Mouse (Mus musculus): ENCODE measurements around the gene Colca2. TPM values are rescaled to one million over a fixed set of nuclear protein-coding genes. Genes with fewer than 3 reads are reported as not detected.

The Colca2 gene
- polyA plus RNA-seq (2016; fragmentation: Nextera tagmentation; extraction: Ambion mirVana): 1.9 and 2.1 TPM in 2 replicates

GRCm38 (mm10) chr9:51278500-51279381 is at the start of gene Colca2:
TSS of gene Colca2 (minus strand) at chr9:51278569.
- peaks cover 24% of the 10 kb centered on the region for H3K4me1 ChIP-seq
- peak; percentile 90 for DNase-seq (ENCODE audit: low spot score)
- WGBS: under 1% methylated on average over 53 of the region's 53 CpGs

GRCm38 (mm10) chr9:51327555-51327903 is 49.2 kb upstream of the Colca2 start:
- no peak overlapping the region for H3K4me3 ChIP-seq
- no peaks in the 10 kb centered on the region for H3K4me1 ChIP-seq
- WGBS: 85% methylated on average over 5 of the region's 5 CpGs

More at GRCm38 (mm10) chr9:51278500-51279381, at the start of gene Colca2:
- Histone ChIP-seq H3K36me3 (replicated peaks) (no peaks in the 10 kb centered on the region), H3K4me3 (peak within 1 kb of the TSS; percentile 72), H3K9me3 (no peaks in the 10 kb centered on the region), H3K27ac (replicated peaks) (peak within 1 kb of the TSS; percentile 84), H3K27me3 (replicated peaks; ENCODE audit: low read depth, poor library complexity, severe bottlenecking) (peaks cover 51% of the 10 kb centered on the region)

GRCm38 (mm10) chr9:51326619-51327554 is 48.5 kb upstream of the Colca2 start:
- Histone ChIP-seq H3K9me3 (no peaks in the 10 kb centered on the region), H3K27me3 (replicated peaks; ENCODE audit: low read depth, poor library complexity, severe bottlenecking) (no peaks in the 10 kb centered on the region), H3K4me3 (no peak overlapping the region), H3K27ac (replicated peaks) (no peak overlapping the region), H3K36me3 (replicated peaks) (no peaks in the 10 kb centered on the region), H3K4me1 (no peaks in the 10 kb centered on the region)
- WGBS: 87% methylated on average over 11 of the region's 11 CpGs
- no peak for DNase-seq (ENCODE audit: low spot score)

More at GRCm38 (mm10) chr9:51327555-51327903, 49.2 kb upstream of the Colca2 start:
- no peak for DNase-seq (ENCODE audit: low spot score)
- Histone ChIP-seq H3K36me3 (replicated peaks) (no peaks in the 10 kb centered on the region), H3K27ac (replicated peaks) (no peak overlapping the region), H3K9me3 (no peaks in the 10 kb centered on the region), H3K27me3 (replicated peaks; ENCODE audit: low read depth, poor library complexity, severe bottlenecking) (no peaks in the 10 kb centered on the region)

GRCm38 (mm10) chr9:51324406-51325065 is 46.2 kb upstream of the Colca2 start:
- Histone ChIP-seq H3K4me3 (no peak overlapping the region), H3K9me3 (no peaks in the 10 kb centered on the region), H3K4me1 (no peaks in the 10 kb centered on the region), H3K27me3 (replicated peaks; ENCODE audit: low read depth, poor library complexity, severe bottlenecking) (no peaks in the 10 kb centered on the region), H3K36me3 (replicated peaks) (no peaks in the 10 kb centered on the region), H3K27ac (replicated peaks) (no peak overlapping the region)
- WGBS: 77% methylated on average over 7 of the region's 7 CpGs
- DNase-seq (ENCODE audit: low spot score): no peak

GRCm38 (mm10) chr9:51320096-51320495 is 41.7 kb upstream of the Colca2 start:
- H3K36me3 ChIP-seq (replicated peaks): no peaks in the 10 kb centered on the region
- WGBS: 93% methylated on average over 1 of the region's 1 CpGs
- H3K9me3 ChIP-seq: no peaks in the 10 kb centered on the region
- H3K4me1 ChIP-seq: no peaks in the 10 kb centered on the region
- H3K27me3 ChIP-seq (replicated peaks; ENCODE audit: low read depth, poor library complexity, severe bottlenecking): no peaks in the 10 kb centered on the region
- H3K27ac ChIP-seq (replicated peaks): no peak overlapping the region
- no peak overlapping the region for H3K4me3 ChIP-seq
- DNase-seq (ENCODE audit: low spot score): no peak

GRCm38 (mm10) chr9:51318246-51318645 is 39.9 kb upstream of the Colca2 start:
- WGBS: 63% methylated on average over 4 of the region's 4 CpGs
- DNase-seq (ENCODE audit: low spot score): no peak
- Histone ChIP-seq H3K27ac (replicated peaks) (no peak overlapping the region), H3K27me3 (replicated peaks; ENCODE audit: low read depth, poor library complexity, severe bottlenecking) (no peaks in the 10 kb centered on the region), H3K36me3 (replicated peaks) (no peaks in the 10 kb centered on the region), H3K4me1 (no peaks in the 10 kb centered on the region), H3K9me3 (no peaks in the 10 kb centered on the region), H3K4me3 (no peak overlapping the region)

GRCm38 (mm10) chr9:51317322-51317721 is 39.0 kb upstream of the Colca2 start:
- no peaks in the 10 kb centered on the region for H3K36me3 ChIP-seq (replicated peaks)
- no peaks in the 10 kb centered on the region for H3K9me3 ChIP-seq
- H3K4me3 ChIP-seq: no peak overlapping the region
- no peaks in the 10 kb centered on the region for H3K4me1 ChIP-seq
- H3K27me3 ChIP-seq (replicated peaks; ENCODE audit: low read depth, poor library complexity, severe bottlenecking): no peaks in the 10 kb centered on the region
- WGBS: 92% methylated on average over 4 of the region's 4 CpGs
- no peak overlapping the region for H3K27ac ChIP-seq (replicated peaks)
- DNase-seq (ENCODE audit: low spot score): no peak

- no peak overlapping the region for H3K4me3 ChIP-seq
- no peaks in the 10 kb centered on the region for H3K36me3 ChIP-seq (replicated peaks)
- no peaks in the 10 kb centered on the region for H3K27me3 ChIP-seq (replicated peaks; ENCODE audit: low read depth, poor library complexity, severe bottlenecking)
- H3K4me1 ChIP-seq: no peaks in the 10 kb centered on the region
- H3K27ac ChIP-seq (replicated peaks): no peak overlapping the region
- 78% methylated on average over 6 of the region's 6 CpGs for WGBS
- DNase-seq (ENCODE audit: low spot score): no peak
- H3K9me3 ChIP-seq: no peaks in the 10 kb centered on the region
Observed at GRCm38 (mm10) chr9:51315402-51316063, 37.2 kb upstream of the Colca2 start.

GRCm38 (mm10) chr9:51312554-51313317 is 34.4 kb upstream of the Colca2 start:
- H3K27me3 ChIP-seq (replicated peaks; ENCODE audit: low read depth, poor library complexity, severe bottlenecking): no peaks in the 10 kb centered on the region
- no peak for DNase-seq (ENCODE audit: low spot score)
- no peak overlapping the region for H3K4me3 ChIP-seq
- no peaks in the 10 kb centered on the region for H3K36me3 ChIP-seq (replicated peaks)
- H3K9me3 ChIP-seq: no peaks in the 10 kb centered on the region
- H3K4me1 ChIP-seq: no peaks in the 10 kb centered on the region
- WGBS: 81% methylated on average over 18 of the region's 18 CpGs
- no peak overlapping the region for H3K27ac ChIP-seq (replicated peaks)

GRCm38 (mm10) chr9:51310515-51310914 is 32.1 kb upstream of the Colca2 start:
- WGBS: 89% methylated on average over 7 of the region's 7 CpGs
- H3K27ac ChIP-seq (replicated peaks): no peak overlapping the region
- no peak for DNase-seq (ENCODE audit: low spot score)

GRCm38 (mm10) chr9:51306351-51306750 is 28.0 kb upstream of the Colca2 start:
- WGBS: 88% methylated on average over 3 of the region's 3 CpGs
- H3K27ac ChIP-seq (replicated peaks): no peak overlapping the region
- no peaks in the 10 kb centered on the region for H3K27me3 ChIP-seq (replicated peaks; ENCODE audit: low read depth, poor library complexity, severe bottlenecking)
- no peak for DNase-seq (ENCODE audit: low spot score)
- H3K4me1 ChIP-seq: no peaks in the 10 kb centered on the region
- H3K9me3 ChIP-seq: no peaks in the 10 kb centered on the region
- H3K36me3 ChIP-seq (replicated peaks): no peaks in the 10 kb centered on the region
- H3K4me3 ChIP-seq: no peak overlapping the region

More at GRCm38 (mm10) chr9:51310515-51310914, 32.1 kb upstream of the Colca2 start:
- Histone ChIP-seq H3K27me3 (replicated peaks; ENCODE audit: low read depth, poor library complexity, severe bottlenecking) (no peaks in the 10 kb centered on the region), H3K9me3 (no peaks in the 10 kb centered on the region), H3K4me3 (no peak overlapping the region), H3K4me1 (no peaks in the 10 kb centered on the region), H3K36me3 (replicated peaks) (no peaks in the 10 kb centered on the region)
